Mouse (Mus musculus) embryo, embryonic 9.5 days (tissue): ENCODE results near the gene Cryz.

Experiments used
- DNase-seq: peaks from one replicate; pipeline ENCODE4 v3.0.0-alpha.2; 2017; ENCODE audit errors: extremely low spot score

Cryz gene

GRCm38 (mm10) chr3:154596488-154596933 lies at the start of gene Cryz:
TSS of gene Cryz (plus strand) at chr3:154596711.
- DNase-seq = peak; percentile 90

DNA sequence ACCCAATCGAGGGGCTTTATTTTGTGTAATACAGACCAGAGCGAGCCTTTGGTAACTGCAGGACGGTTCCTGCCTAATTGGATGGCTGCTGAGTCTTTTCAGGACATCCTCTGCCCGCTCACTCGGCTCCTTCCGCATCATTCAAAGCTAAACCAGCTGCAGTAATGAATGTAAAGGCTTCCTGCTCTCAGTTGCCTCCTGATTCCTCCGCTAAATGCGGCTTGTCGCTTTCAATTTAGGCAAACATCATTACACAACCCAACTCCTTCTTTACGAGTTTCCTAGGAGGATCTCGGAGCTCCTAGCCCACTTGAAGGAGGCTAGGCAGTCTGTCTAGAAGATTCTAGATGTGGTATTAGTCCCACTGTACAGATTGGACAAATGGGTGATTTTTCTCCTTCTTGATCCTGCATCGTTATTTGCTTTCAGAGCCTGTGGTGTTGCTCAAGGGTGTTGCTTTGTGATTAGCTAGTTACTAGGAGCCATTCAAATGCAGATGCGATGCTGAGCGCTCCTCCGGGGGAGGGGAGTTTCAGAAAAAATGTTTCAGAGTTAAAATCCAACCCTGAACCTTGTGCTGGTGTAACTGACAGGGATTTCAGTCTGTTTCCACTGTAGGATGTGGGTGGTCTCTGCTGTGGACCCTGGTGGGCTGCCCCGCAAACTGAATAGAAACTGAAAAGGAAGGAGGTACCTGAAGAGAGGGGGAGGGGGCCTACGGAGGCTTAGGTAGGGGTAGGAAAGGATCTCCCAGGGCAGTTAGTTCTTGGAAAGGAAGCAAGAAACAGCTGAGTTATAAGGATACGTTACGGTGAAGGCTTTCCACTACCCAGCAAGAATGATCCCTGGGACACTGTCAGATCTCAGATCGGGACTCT lies 48.7 kb upstream of the Cryz start:
- peak; percentile 32 for DNase-seq

DNA sequence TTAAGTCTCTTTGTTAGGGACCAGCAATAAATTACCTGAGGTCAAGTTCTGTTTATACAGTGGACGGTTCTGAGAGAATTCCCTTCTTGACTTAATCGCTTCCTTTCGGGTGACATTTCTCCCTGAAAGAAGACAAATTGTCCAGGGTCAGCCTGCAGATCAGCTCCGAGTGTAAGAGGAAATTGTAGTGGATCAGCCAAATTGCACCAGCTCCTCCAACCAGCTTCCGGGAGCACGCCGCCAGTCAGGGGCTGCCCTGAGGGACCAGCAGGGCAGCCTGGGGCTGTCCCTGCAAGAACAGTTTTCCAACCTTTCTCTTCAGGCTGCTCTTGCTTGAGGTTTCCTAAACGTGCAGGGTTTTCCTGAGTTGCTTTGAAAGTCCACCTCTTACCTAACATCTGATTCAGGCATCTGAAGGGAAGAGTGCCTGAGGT lies 47.6 kb upstream of the Cryz start:
- DNase-seq = peak; percentile 45

DNA sequence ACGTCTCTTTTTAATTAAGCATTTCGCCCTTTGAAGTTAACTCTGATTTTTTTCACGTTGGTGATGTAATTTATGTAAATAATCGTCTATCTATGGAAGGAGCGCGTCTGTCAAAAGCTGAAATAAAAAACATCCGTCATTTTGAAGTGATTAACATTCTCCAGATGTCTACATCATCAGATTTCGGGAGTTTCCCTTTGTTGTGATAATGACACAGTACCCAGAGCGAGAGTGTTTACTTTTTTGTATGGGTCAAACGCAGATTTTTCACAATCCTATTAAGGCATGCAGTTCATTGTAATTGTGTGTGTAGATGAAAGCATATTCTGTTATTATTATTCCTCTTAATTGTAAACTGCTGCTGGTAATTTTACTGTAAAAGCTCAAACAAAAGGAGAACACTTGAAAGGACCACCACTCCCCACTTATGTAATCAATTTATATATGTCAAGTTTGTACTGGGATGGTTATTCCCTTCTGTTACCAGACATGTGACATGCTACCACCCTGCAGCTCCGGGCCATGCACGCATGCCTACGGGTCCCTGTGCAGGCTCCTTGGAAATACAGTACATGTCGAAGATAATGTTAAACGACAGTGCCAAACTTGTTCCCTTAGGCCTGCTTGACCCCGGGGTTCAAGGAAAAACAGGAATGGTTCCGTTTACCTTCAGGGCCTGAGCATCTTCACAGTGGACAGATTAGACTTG lies 46.0 kb upstream of the Cryz start:
- DNase-seq = no peak

DNA sequence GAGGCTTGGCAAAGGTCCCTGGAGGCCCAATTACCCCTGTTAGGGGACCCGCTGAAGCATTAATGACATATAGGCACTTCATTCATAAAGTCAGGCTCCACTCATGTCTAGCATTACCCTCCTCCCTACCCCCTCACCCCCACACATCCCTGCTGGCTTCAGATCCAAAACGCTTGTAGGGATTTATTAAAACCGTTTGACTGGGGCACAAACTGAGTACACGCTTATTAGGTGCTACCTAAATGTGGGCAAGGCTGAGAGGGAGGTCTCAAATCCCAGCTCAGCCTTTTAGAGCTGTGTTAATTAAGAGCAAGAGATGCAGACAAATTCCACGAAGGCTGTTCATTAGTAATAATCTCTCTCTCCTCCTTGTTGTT lies 45.5 kb upstream of the Cryz start:
- no peak for DNase-seq

GRCm38 (mm10) chr3:154562192-154562591 lies 34.3 kb upstream of the Cryz start:
- DNase-seq = no peak

GRCm38 (mm10) chr3:154565437-154565836 lies 31.1 kb upstream of the Cryz start:
- DNase-seq = no peak

DNA sequence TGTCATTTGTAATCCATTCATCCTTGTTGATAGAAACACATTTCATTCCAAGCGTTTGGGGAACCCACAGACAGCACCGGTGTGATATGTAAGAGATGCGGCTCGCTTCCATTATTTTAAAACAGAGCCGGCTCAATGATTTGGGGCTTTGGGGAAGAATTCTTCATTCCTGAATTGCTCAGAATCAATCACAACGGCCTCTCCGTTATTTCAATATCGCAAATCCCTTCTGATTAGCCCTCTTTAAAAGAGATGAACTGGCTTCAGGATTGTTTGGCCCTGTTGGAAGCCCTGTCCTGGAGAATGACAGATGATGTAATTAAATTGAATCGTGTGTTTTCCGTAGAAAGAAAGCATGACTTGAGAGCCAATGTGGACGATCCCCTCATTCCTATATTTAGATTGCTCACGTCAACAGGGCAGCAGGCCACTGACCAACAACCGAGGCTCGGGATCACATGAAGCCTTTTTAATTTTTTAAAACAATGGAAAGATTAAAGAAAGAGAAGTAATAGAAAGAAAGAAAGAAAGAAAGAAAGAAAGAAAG lies 26.4 kb upstream of the Cryz start:
- no peak for DNase-seq

DNA sequence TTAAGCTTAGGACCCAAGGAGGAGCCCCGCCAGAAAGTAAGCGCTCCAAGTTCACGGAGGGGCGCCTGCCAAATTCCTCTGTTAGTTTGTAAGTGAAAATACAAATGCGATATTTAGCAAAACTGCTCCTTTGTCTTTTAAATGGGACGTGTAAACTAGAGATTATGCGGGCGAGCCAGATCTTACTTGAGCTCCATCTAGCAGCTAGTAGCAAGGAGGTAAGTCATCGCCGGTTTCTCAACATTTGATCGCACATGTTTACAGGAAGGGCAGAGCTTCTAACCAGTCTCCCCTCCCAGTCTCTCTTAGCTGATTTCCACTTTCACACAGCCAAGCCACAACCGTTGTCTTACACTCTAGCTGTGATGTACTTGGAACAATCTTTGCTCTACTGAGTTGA lies 25.7 kb upstream of the Cryz start:
- DNase-seq = no peak

DNA sequence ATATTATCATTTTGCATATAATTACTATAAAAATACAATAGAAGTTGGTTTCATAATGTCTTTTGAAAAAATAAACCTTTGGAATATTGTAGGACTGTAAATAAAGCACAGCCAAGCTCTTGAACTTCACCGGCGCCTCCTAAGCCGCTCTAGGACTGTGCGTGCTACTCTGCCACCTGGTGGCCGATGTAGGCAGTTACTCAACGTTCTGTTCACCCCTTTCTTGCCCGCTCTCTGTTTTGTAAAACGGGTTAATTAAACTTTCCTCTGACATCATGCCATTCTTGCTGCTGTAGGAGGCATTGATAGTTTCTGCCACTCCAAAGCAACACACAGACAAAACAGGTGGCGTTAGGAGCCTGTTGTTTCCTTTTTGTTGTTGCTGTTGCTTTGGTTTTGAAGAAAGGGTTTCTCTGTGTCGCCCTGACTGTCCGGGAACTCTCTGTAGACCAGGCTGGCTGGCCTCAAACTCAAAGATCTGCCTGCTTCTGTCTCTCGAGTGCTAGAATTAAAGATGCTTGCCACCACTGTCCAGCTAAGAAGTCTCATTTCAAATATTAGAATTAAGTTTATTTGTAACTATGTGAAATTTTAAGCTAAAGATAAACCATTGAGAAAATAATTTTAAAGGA lies 24.1 kb upstream of the Cryz start:
- DNase-seq = peak; percentile 73

DNA sequence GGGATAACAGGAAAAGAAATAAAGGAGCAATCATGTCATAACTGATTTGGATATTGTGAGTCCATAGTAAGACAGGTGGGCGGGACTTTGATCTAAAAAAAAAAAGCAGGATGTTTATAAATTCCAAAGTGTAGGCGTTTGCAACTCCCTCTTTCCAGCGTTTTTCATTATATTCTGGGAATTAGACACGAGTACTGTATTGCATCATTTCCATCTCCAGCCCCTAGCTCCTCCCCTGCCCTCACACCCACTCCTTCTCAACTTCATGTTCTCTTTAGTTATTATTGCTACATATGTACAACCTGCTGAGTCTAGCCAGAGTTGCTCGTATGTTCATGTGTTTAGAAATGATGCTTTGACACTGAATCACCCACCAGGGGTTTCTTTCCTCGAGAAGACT lies 22.8 kb upstream of the Cryz start:
- no peak for DNase-seq

DNA sequence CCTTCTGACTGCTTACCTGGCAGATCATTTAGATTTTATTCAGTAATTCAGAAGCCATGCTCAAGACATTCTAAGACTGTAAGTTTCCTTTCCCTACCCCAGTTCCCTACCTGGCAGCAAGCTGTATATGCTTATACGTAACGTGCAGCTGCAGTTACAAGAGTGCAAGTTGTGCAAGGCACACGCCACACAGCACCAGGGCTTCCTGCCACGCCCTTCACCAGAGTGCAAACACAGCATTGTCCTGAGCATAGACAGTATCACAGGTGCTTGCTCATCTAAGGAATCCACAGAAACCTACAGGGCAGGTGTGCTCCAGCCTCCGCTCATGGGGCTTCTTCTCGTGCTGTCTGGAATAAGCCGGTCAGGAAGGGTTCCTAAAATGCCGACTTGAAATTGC lies 18.6 kb upstream of the Cryz start:
- no peak for DNase-seq

GRCm38 (mm10) chr3:154584351-154584750 lies 12.2 kb upstream of the Cryz start:
- no peak for DNase-seq

DNA sequence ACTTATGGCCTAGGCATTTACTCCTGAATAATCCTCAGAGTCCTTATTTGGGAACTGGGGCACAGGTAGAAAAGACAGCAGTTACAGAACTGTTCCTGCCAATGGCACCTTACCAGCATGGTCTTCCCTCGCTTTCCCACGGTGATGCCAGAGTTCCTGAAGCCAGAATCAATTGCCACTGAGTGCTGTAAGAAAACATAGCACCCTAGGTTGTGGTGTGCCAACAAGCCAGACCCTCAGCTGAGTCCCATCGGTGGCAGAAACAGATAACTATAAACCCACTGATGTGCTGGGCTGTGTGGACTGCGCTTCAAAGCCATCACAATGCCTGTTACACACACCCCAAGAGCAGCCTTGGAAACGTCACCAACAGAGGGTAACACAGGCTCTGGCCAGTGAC lies 5.5 kb upstream of the Cryz start:
- DNase-seq = no peak

DNA sequence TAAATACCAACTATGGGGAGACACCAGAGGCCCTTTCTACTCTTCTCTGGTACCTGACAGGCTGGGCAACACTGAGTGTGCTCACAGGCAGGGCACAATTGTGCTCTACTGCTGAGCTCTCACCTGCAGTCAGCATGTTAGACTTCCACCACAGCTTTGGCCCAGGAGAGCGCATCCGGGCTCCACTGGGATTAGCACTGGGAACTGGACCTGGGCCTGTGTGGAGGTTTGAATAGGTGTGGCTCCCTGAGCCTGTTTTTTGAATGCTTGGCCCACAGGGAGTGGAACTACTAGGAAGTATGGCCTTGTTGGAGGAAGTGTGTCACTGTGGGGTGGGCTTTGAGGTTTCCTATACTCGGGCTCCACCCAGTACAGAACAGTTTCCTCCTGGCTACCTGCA lies 4.9 kb upstream of the Cryz start:
- no peak for DNase-seq

- no peak for DNase-seq
These were observed 2.9 kb upstream of the Cryz start for GRCm38 (mm10) chr3:154593596-154593995.

DNA sequence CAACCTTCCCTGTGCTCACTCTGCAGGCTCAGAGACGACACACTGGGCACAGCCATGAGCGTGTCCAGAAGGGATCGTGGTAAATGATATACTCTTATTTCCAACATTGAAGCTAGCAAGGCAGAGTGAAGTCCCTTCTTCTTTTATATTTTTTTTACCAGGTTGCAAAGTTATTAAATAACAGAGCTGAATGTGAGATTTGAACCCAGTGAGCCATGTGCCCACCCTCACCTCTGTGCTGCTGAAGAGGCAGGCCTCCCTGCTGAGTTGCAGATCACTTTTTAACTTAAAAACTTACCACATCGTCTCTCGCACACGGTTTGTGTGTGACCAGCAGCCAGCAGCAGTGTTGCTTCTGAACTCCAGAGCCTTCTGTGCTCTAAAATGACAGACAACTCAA lies 2.4 kb upstream of the Cryz start:
- DNase-seq = no peak

DNA sequence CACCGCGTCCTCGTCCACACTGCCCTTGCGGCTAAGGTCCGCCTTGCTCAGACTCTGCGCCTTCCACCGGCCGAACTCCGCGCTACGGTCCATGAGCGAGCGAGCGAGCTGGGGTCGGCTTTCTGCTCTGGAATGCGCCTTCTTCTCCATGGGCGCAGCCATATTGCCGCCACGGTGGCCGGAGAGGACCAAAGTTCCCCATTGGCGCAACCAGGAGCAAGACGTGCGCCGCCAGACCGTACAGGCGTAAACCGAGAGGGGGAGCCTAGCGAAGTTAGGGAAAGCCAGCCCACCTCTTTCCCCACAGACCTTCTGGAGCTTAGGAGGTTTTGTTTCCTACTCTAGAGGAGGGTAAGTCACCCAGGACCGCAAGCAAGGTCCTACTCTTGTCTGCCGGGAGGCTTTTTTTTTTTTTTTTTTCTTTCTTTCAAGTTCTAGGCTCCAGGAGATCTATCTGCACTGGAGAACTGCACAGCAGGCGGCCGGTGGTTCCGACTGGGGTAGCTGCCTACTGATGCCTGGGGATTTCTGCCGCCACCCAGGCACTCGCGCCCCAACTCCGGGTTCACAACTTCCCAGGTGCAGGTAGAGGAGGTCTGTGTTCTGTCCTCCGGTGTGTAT lies 533 bp downstream of the Cryz start, which contains the start of gene Tyw3:
TSS of gene Tyw3 (minus strand) at position 171 of the 621 bp plus-strand sequence.
- DNase-seq = peak; percentile 95

- DNase-seq = peak; percentile 36
These were observed 1.1 kb downstream of the Cryz start for GRCm38 (mm10) chr3:154597561-154597960.

- DNase-seq = no peak
These were observed 5.6 kb downstream of the Cryz start for GRCm38 (mm10) chr3:154602141-154602540.

DNA sequence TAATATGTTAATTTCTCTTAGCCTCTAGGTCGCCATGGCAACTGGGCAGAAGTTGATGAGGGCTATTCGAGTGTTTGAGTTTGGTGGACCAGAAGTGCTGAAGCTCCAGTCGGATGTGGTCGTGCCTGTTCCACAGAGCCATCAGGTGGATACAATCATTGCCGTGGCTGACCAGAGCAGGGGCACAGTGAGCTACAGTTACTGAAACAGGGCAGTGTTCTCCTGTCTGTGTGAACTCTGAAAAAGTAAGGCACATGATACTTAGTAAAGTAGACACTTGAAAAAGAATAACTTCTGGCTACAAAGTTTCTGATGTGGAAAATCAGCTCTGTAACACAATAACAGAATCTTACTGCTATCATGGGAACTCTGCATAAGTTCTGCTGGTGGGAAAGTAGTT lies 8.4 kb downstream of the Cryz start:
- DNase-seq = no peak

DNA sequence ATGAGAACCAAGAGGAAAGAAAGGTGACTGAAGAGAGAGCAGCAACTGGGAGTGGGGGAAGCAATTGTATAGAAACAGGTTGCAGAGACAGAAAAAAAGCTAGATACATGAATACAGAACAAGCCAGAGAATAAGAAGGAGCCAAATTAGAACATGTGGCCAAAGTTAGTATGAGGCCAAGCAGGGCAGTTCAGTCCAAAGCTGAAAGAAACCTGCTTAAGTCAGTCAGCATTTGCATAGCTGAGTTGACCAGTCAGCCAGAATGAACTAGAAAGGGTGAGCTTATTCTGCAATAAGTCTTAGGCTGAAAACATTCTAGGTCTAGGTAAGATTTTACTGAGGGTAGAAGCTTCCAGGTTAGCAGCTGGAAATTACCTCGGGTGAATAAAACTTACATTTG lies 11.4 kb downstream of the Cryz start:
- DNase-seq = no peak
